8 mouse cellular contexts compared by ENCODE assay signal in genomic region chr15:78876991-78877809, GRCm38 (mm10). TPM values are rescaled to one million over a fixed set of nuclear protein-coding genes. Genes with fewer than 3 reads are reported as not detected.
DNase-seq lines count a peak whose midpoint lies in the region; ATAC-seq and TF ChIP-seq lines count a peak whose summit lies in the region.

TSS of gene Gga1 (plus strand) at chr15:78877190.

- peak; percentile 99 for DNase-seq in brain, embryonic 14.5 days (ENCODE audit: low read depth)
- peak; percentile 93 for DNase-seq in liver, adult 2 months (ENCODE audit: extremely low read depth, low read depth, low spot score)
- peak; percentile 98 for DNase-seq in splenic B cell, adult 2 months (ENCODE audit: low read depth, low spot score)

- under 1% methylated on average over 72 of the region's 95 CpGs for WGBS in heart, embryonic 11.5 days (ENCODE audit: insufficient replicate concordance)
- under 1% methylated on average over 73 of the region's 95 CpGs for WGBS in kidney, embryonic 16.5 days
- WGBS in liver, adult 2 months, result 1% methylated on average over 76 of the region's 95 CpGs

- peak; percentile 30 for TF ChIP-seq CTCF in C2C12 (IDR thresholded peaks at IDR 0.05; ENCODE audit: control insufficient read depth, insufficient read depth, insufficient read length)
- no peak for TF ChIP-seq CTCF in brain, embryonic 14.5 days (IDR thresholded peaks at IDR 0.05; ENCODE audit: borderline replicate concordance, extremely low read depth, insufficient read depth, insufficient read length)
- 0 out of 2 replicates have a peak, but pooled peaks have one; percentile 12 for TF ChIP-seq CTCF in liver, adult 2 months (IDR thresholded peaks at IDR 0.05; ENCODE audit: low read depth, low read length)

- H3K27ac ChIP-seq in heart, embryonic 11.5 days (ENCODE audit: low read depth, low read length), result peak within 1 kb of the TSS; percentile 97
- H3K27ac ChIP-seq in kidney, embryonic 16.5 days (ENCODE audit: low read length), result peak within 1 kb of the TSS; percentile 100
- H3K27ac ChIP-seq in liver, adult 2 months (replicated peaks; ENCODE audit: insufficient read depth, low read depth, low read length), result peak within 1 kb of the TSS; percentile 94

- peak within 1 kb of the TSS; percentile 83 for H3K9ac ChIP-seq in heart, embryonic 11.5 days (ENCODE audit: low read depth, low read length)
- peak within 1 kb of the TSS; percentile 89 for H3K9ac ChIP-seq in kidney, embryonic 16.5 days (replicated peaks; ENCODE audit: low read length)
- peak within 1 kb of the TSS; percentile 89 for H3K9ac ChIP-seq in liver, adult 2 months (ENCODE audit: low read depth, low read length)

- TF ChIP-seq POLR2A in brain, embryonic 14.5 days (IDR thresholded peaks at IDR 0.05; ENCODE audit: borderline replicate concordance, extremely low read depth, insufficient read depth, insufficient read length, poor library complexity, severe bottlenecking), result peak; percentile 72
- TF ChIP-seq POLR2A in liver, adult 2 months (IDR thresholded peaks at IDR 0.05; ENCODE audit: extremely low read depth, insufficient read depth, low read length), result peak; percentile 50; the same call in 1 of the 2 replicates
- peak; percentile 93 for TF ChIP-seq POLR2A in myocyte (IDR thresholded peaks at IDR 0.05; ENCODE audit: insufficient read length, low read depth)

- peaks cover 22% of the 10 kb centered on the region for H3K36me3 ChIP-seq in C2C12 (ENCODE audit: control insufficient read depth, insufficient read depth)
- H3K36me3 ChIP-seq in erythroblast, embryonic 14.5 days (ENCODE audit: control insufficient read depth), result peaks cover 27% of the 10 kb centered on the region
- H3K36me3 ChIP-seq in heart, embryonic 11.5 days (ENCODE audit: control insufficient read depth, insufficient read depth, low read length), result peaks cover 9% of the 10 kb centered on the region
- H3K36me3 ChIP-seq in kidney, embryonic 16.5 days (ENCODE audit: insufficient read depth, low read length), result peaks cover 17% of the 10 kb centered on the region
- H3K36me3 ChIP-seq in liver, adult 2 months (ENCODE audit: control insufficient read depth, insufficient read depth, low read length), result peaks cover 3% of the 10 kb centered on the region; the same call in 1 of the 2 replicates
- H3K36me3 ChIP-seq in myocyte (ENCODE audit: control insufficient read depth, insufficient read depth), result no peaks in the 10 kb centered on the region
- 0 out of 2 replicates have a peak, but pooled peaks cover 2% of the 10 kb centered on the region for H3K36me3 ChIP-seq in splenic B cell, adult 2 months (ENCODE audit: control insufficient read depth, insufficient read depth, low read length, poor library complexity, severe bottlenecking)

- H3K79me2 ChIP-seq in C2C12 (ENCODE audit: control insufficient read depth, insufficient read depth), result peaks cover 26% of the 10 kb centered on the region
- H3K79me2 ChIP-seq in liver, adult 2 months (ENCODE audit: control insufficient read depth, insufficient read depth, low read length), result peaks cover 3% of the 10 kb centered on the region; the same call in 1 of the 2 replicates
- peaks cover 9% of the 10 kb centered on the region for H3K79me2 ChIP-seq in myocyte (ENCODE audit: control insufficient read depth, insufficient read depth)

- H3K4me3 ChIP-seq in C2C12 (ENCODE audit: insufficient read depth, poor library complexity, severe bottlenecking) (peak within 1 kb of the TSS; percentile 98), myocyte (peak within 1 kb of the TSS; percentile 68)
- peak within 1 kb of the TSS; percentile 77 for H3K4me3 ChIP-seq in erythroblast, embryonic 14.5 days (replicated peaks)
- peak within 1 kb of the TSS; percentile 85 for H3K4me3 ChIP-seq in heart, embryonic 11.5 days (ENCODE audit: low read depth, low read length)
- H3K4me3 ChIP-seq in kidney, embryonic 16.5 days (ENCODE audit: low read length), result peak within 1 kb of the TSS; percentile 77
- H3K4me3 ChIP-seq in liver, adult 2 months (ENCODE audit: insufficient read depth, low read depth, low read length), result peak within 1 kb of the TSS; percentile 96

- no peaks in the 10 kb centered on the region for H3K27me3 ChIP-seq in C2C12 (ENCODE audit: control insufficient read depth, insufficient read depth, insufficient read length)
- H3K27me3 ChIP-seq in erythroblast, embryonic 14.5 days (ENCODE audit: control insufficient read depth), result no peaks in the 10 kb centered on the region
- no peaks in the 10 kb centered on the region for H3K27me3 ChIP-seq in heart, embryonic 11.5 days (ENCODE audit: control insufficient read depth, insufficient read depth, low read length)
- H3K27me3 ChIP-seq in kidney, embryonic 16.5 days (ENCODE audit: insufficient read depth, low read length), result no peaks in the 10 kb centered on the region
- no peaks in the 10 kb centered on the region for H3K27me3 ChIP-seq in liver, adult 2 months (ENCODE audit: control insufficient read depth, insufficient read depth, low read length)
- H3K27me3 ChIP-seq in myocyte (ENCODE audit: control insufficient read depth, insufficient read depth, insufficient read length), result no peaks in the 10 kb centered on the region
- no peaks in the 10 kb centered on the region for H3K27me3 ChIP-seq in splenic B cell, adult 2 months (ENCODE audit: control insufficient read depth, insufficient read depth, low read length, poor library complexity, severe bottlenecking)

- peaks cover 49% of the 10 kb centered on the region for H3K4me1 ChIP-seq in erythroblast, embryonic 14.5 days (ENCODE audit: control insufficient read depth)
- peaks cover 19% of the 10 kb centered on the region for H3K4me1 ChIP-seq in heart, embryonic 11.5 days (ENCODE audit: control insufficient read depth, insufficient read depth, low read length)
- H3K4me1 ChIP-seq in kidney, embryonic 16.5 days (ENCODE audit: insufficient read depth, low read length), result peaks cover 34% of the 10 kb centered on the region
- H3K4me1 ChIP-seq in liver, adult 2 months (ENCODE audit: control insufficient read depth, insufficient read depth, low read length), result no peaks in the 10 kb centered on the region; the same call in none of the 2 replicates

- H3K9me3 ChIP-seq in erythroblast, embryonic 14.5 days (ENCODE audit: control insufficient read depth, low read length), result no peaks in the 10 kb centered on the region
- H3K9me3 ChIP-seq in heart, embryonic 11.5 days (replicated peaks; ENCODE audit: control insufficient read depth, low read length), result no peaks in the 10 kb centered on the region
- H3K9me3 ChIP-seq in kidney, embryonic 16.5 days (ENCODE audit: low read length), result no peaks in the 10 kb centered on the region

- peak within 1 kb of the TSS; percentile 66 for H3ac ChIP-seq in C2C12 (ENCODE audit: control insufficient read depth, insufficient read length, low read depth)
- H3ac ChIP-seq in myocyte (ENCODE audit: control insufficient read depth, insufficient read length), result peak within 1 kb of the TSS; percentile 43

- ATAC-seq in heart, embryonic 11.5 days (replicated peaks; ENCODE audit: insufficient number of reproducible peaks, low FRiP score, low TSS enrichment), result peak; percentile 88
- peak; percentile 92 for ATAC-seq in kidney, embryonic 16.5 days (ENCODE audit: low FRiP score, low TSS enrichment)

- peak within 1 kb of the TSS; percentile 95 for H3K4me2 ChIP-seq in heart, embryonic 11.5 days
- H3K4me2 ChIP-seq in kidney, embryonic 16.5 days (replicated peaks; ENCODE audit: low read depth, low read length), result peak within 1 kb of the TSS; percentile 72
- peak within 1 kb of the TSS; percentile 99 for H3K4me2 ChIP-seq in myocyte (ENCODE audit: low read depth)

- H3K79me3 ChIP-seq in C2C12 (ENCODE audit: low read depth), result peaks cover 6% of the 10 kb centered on the region

TF ChIP-seq in C2C12, 6 proteins besides CTCF, POLR2A, EP300 and RAD21:
- TF ChIP-seq USF1 (IDR thresholded peaks at IDR 0.05; ENCODE audit: low read depth), result no peak
- peak; percentile 60 for TF ChIP-seq MAX (IDR thresholded peaks at IDR 0.05)
- TF ChIP-seq FOSL1 (IDR thresholded peaks at IDR 0.05; ENCODE audit: insufficient read depth, low read length, poor library complexity, severe bottlenecking), result no peak
- TF ChIP-seq CEBPB (IDR thresholded peaks at IDR 0.05; ENCODE audit: low read depth), result no peak
- TF ChIP-seq MYOD1 (IDR thresholded peaks at IDR 0.05; ENCODE audit: control insufficient read depth, insufficient read length, low read depth), result no peak
TF ChIP-seq in C2C12: peak in this region for 1.

TF ChIP-seq in myocyte, 11 proteins besides CTCF, POLR2A, EP300 and RAD21:
- TF ChIP-seq MYOD1 (IDR thresholded peaks at IDR 0.05; ENCODE audit: control insufficient read depth in 1 of 3, insufficient read length in 2 of 3, low read depth in 2 of 3) (peak in 1 of 3 experiments; percentile 69), REST (IDR thresholded peaks at IDR 0.05; ENCODE audit: insufficient read depth, insufficient read length) (no peak), POLR2AphosphoS2 (IDR thresholded peaks at IDR 0.05; ENCODE audit: insufficient read length, low read depth) (peak; percentile 80), SRF (IDR thresholded peaks at IDR 0.05; ENCODE audit: control insufficient read depth, insufficient read length, low read depth) (peak; percentile 100), CEBPB (IDR thresholded peaks at IDR 0.05; ENCODE audit: insufficient read depth, poor library complexity, severe bottlenecking) (no peak), TCF12 (IDR thresholded peaks at IDR 0.05; ENCODE audit: insufficient read depth, poor library complexity, severe bottlenecking) (no peak), USF1 (IDR thresholded peaks at IDR 0.05; ENCODE audit: low read depth) (no peak), E2F4 (IDR thresholded peaks at IDR 0.05; ENCODE audit: insufficient read depth) (no peak), MAX (IDR thresholded peaks at IDR 0.05; ENCODE audit: low read depth) (no peak), MYOG (IDR thresholded peaks at IDR 0.05; ENCODE audit: control insufficient read depth in 1 of 3, insufficient read depth in 1 of 3, insufficient read length in 2 of 3, low read depth in 2 of 3) (peak in 2 of 3 experiments; percentile 7 to 43), TCF3 (IDR thresholded peaks at IDR 0.05; ENCODE audit: insufficient read length, low read depth) (no peak)

RNA-seq across cellular contexts. Expression of gene Gga1, which starts in this region (rescaled TPM):
- polyA plus RNA-seq in C2C12 (2012; fragmentation: generic; extraction: Trizol) (71.2 TPM), myocyte (2012; fragmentation: generic; extraction: Trizol) (89.3 TPM)
- polyA plus RNA-seq in brain, embryonic 14.5 days (2012; rRNA removed), result 76.1 and 79.1 TPM in 2 replicates
- polyA plus RNA-seq in erythroblast, embryonic 14.5 days (2012), result 13.3 and 13.7 TPM in 2 replicates
- polyA plus RNA-seq in heart, embryonic 11.5 days (2014; fragmentation: Nextera tagmentation; extraction: Ambion mirVana), result 29.3 and 31.7 TPM in 2 replicates
- polyA plus RNA-seq in kidney, embryonic 16.5 days (2015; fragmentation: Nextera tagmentation; extraction: Ambion mirVana), result 54.7 and 61.9 TPM in 2 replicates
- 4.4 and 6.4 TPM in 2 replicates for total RNA-seq in liver, adult 2 months (2014; rRNA removed)
- 34.9 and 42.7 TPM in 2 replicates for polyA plus RNA-seq in liver, adult 2 months (2012; rRNA removed)

Comparison
In these comparisons a context has a peak if more than half of its experiments do, and no peak if none do; other contexts are left out.
1. Peak in every context shown above with its lines: DNase-seq, ATAC-seq, H3K4me3 ChIP-seq and H3K27ac ChIP-seq.